Mouse (Mus musculus): ENCODE measurements at regions not wholly inside any gene's neighbourhood (a gene's known extent, or its start where the extent isn't known, plus 50 kb on each side); places are given as distances from the start of the nearest gene placed in this dataset.
A peak's percentile ranks its signal among the peaks of the same experiment; 100 is the strongest.

DNA sequence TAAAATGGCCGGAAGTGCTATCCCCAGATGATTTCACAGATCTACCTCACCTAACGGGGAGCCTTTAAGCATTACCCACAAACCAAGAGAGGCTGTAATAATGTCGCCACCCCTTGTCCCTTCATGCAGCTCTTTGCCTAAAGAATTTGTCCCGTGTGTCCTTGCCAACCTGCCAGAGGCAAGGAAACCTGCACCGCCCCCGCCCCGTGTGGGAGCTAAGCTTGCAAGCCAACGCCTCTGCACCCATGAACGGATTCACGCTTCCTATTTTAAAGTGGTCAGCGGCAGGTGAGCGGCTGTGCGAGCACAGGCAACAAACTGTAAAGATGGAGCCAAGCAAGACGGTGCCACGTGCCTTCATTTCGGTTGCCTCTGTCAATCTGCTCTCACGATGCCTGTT lies 63.1 kb downstream of the Gm11011 start:
- DNase-seq: no peak
- H3K27ac ChIP-seq: no peak overlapping the region
- H3K36me3 ChIP-seq (ENCODE audit: control insufficient read depth, insufficient read depth, low read length): no peaks in the 10 kb centered on the region
- intact Hi-C loops (cut with DNase I): no loop called here
- peaks cover 2% of the 10 kb centered on the region; the same call in 1 of the 2 replicates for H3K4me1 ChIP-seq (ENCODE audit: control insufficient read depth, insufficient read depth, low read length)
- no peak overlapping the region for H3K9ac ChIP-seq (ENCODE audit: low read depth, low read length)
- 86% methylated on average over 17 of the region's 17 CpGs for WGBS
- TF ChIP-seq POLR2A (IDR thresholded peaks at IDR 0.05; ENCODE audit: insufficient read depth, low read depth, low read length) (no peak), EP300 (IDR thresholded peaks at IDR 0.05; ENCODE audit: insufficient read depth, low read depth, low read length) (no peak), CTCF (IDR thresholded peaks at IDR 0.05) (no peak)
- no peaks in the 10 kb centered on the region for H3K79me2 ChIP-seq (replicated peaks; ENCODE audit: control insufficient read depth, insufficient read depth, low read length)
- H3K4me3 ChIP-seq: no peak overlapping the region
- H3K27me3 ChIP-seq (ENCODE audit: control insufficient read depth, insufficient read depth, low read length): no peaks in the 10 kb centered on the region

DNA sequence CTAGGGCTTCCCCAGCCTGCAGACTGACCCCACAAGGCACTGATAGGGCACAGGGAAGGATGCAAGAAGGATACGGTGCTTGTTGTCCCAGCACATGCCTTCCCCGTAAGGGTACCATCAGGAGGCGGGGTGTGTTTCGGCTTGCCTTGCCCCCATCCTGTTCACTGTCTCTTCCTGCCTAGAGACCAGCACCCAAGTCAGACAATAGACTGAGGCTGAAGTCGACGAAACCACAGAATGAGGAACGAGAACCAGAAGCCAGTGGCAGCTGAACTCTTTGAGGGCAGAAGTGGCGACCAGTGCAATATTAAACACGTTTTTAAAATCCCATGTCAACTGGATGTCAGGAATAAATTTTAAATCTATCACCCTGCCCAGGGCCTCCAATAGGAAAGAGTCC lies 67.6 kb downstream of the Gm11011 start:
- no peak for DNase-seq
- H3K27ac ChIP-seq: no peak overlapping the region
- 45% methylated on average over 9 of the region's 9 CpGs for WGBS
- H3K27me3 ChIP-seq (ENCODE audit: control insufficient read depth, insufficient read depth, low read length): no peaks in the 10 kb centered on the region
- no peaks in the 10 kb centered on the region for H3K79me2 ChIP-seq (replicated peaks; ENCODE audit: control insufficient read depth, insufficient read depth, low read length)
- H3K9ac ChIP-seq (ENCODE audit: low read depth, low read length): no peak overlapping the region
- H3K36me3 ChIP-seq (ENCODE audit: control insufficient read depth, insufficient read depth, low read length): no peaks in the 10 kb centered on the region
- intact Hi-C loops (cut with DNase I): no loop called here
- H3K4me3 ChIP-seq: no peak overlapping the region
- peaks cover 4% of the 10 kb centered on the region; the same call in 1 of the 2 replicates for H3K4me1 ChIP-seq (ENCODE audit: control insufficient read depth, insufficient read depth, low read length)
- TF ChIP-seq CTCF (IDR thresholded peaks at IDR 0.05) (no peak), EP300 (IDR thresholded peaks at IDR 0.05; ENCODE audit: insufficient read depth, low read depth, low read length) (no peak), POLR2A (IDR thresholded peaks at IDR 0.05; ENCODE audit: insufficient read depth, low read depth, low read length) (no peak)

- no peaks in the 10 kb centered on the region for H3K79me2 ChIP-seq (replicated peaks; ENCODE audit: control insufficient read depth, insufficient read depth, low read length)
- H3K36me3 ChIP-seq (ENCODE audit: control insufficient read depth, insufficient read depth, low read length): no peaks in the 10 kb centered on the region
- WGBS: 41% methylated on average over 11 of the region's 11 CpGs
- intact Hi-C loops (cut with DNase I): no loop called here
- H3K27ac ChIP-seq: no peak overlapping the region
- H3K4me1 ChIP-seq (ENCODE audit: control insufficient read depth, insufficient read depth, low read length): peaks cover 4% of the 10 kb centered on the region; the same call in 1 of the 2 replicates
- no peak overlapping the region for H3K9ac ChIP-seq (ENCODE audit: low read depth, low read length)
- H3K27me3 ChIP-seq (ENCODE audit: control insufficient read depth, insufficient read depth, low read length): no peaks in the 10 kb centered on the region
- TF ChIP-seq CTCF (IDR thresholded peaks at IDR 0.05) (no peak), POLR2A (IDR thresholded peaks at IDR 0.05; ENCODE audit: insufficient read depth, low read depth, low read length) (no peak), EP300 (IDR thresholded peaks at IDR 0.05; ENCODE audit: insufficient read depth, low read depth, low read length) (no peak)
- peak in 1 of 2 experiments; percentile 15 for DNase-seq
- 0 out of 2 replicates have a peak overlapping the region, but pooled peaks have one; percentile 12 for H3K4me3 ChIP-seq
Measured at GRCm38 (mm10) chr2:169515350-169515749, 72.2 kb downstream of the Gm11011 start.

DNA sequence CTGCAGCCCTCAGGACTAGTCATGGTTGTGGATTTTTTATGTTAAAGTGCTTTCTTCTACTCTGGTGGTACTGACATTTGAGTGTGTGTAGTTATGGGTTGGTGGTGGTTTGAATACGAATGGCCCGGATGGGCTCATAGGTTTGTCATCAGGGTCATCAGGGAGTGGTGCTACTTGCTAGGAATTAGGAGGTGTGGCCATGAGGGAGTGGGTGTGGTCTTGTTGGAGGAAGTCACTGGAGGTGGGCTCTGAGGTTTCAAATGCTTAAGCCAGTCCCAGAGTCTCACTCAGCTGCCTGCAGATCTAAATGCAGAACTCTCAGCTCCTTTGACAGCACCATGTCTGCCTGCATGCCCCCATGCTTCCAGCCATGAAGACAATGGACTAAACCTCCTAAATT lies 76.8 kb downstream of the Gm11011 start:
- H3K4me1 ChIP-seq (ENCODE audit: control insufficient read depth, insufficient read depth, low read length): no peaks in the 10 kb centered on the region
- TF ChIP-seq CTCF (IDR thresholded peaks at IDR 0.05): no peak
- TF ChIP-seq EP300 (IDR thresholded peaks at IDR 0.05; ENCODE audit: insufficient read depth, low read depth, low read length): no peak
- TF ChIP-seq POLR2A (IDR thresholded peaks at IDR 0.05; ENCODE audit: insufficient read depth, low read depth, low read length): no peak
- no peak overlapping the region for H3K4me3 ChIP-seq
- no peaks in the 10 kb centered on the region for H3K36me3 ChIP-seq (ENCODE audit: control insufficient read depth, insufficient read depth, low read length)
- 84% methylated on average over 2 of the region's 2 CpGs for WGBS
- no peak overlapping the region for H3K9ac ChIP-seq (ENCODE audit: low read depth, low read length)
- no peak for DNase-seq
- intact Hi-C loops (cut with DNase I): no loop called here
- H3K27ac ChIP-seq: no peak overlapping the region
- H3K79me2 ChIP-seq (replicated peaks; ENCODE audit: control insufficient read depth, insufficient read depth, low read length): no peaks in the 10 kb centered on the region
- H3K27me3 ChIP-seq (ENCODE audit: control insufficient read depth, insufficient read depth, low read length): no peaks in the 10 kb centered on the region

DNA sequence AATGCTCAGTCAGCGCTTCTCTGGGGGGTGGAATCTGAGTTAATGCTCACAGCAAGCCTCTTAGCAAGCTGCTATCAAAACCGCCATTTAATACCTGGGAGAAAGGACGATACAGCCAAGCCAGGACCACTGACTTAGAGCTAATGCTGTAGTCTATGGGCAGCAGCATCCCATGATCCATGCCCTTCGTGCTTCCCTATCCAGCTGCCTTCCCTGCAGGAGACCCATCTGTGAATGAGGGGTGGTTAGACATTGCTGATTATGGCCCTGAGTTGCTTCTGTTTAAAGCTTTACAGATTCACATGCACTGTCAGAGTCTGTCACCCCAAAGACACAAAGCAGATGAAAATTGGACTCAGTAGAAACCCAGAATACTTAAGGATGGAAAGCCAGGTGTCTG lies 78.1 kb downstream of the Gm11011 start:
- Histone ChIP-seq H3K4me1 (ENCODE audit: control insufficient read depth, insufficient read depth, low read length) (no peaks in the 10 kb centered on the region), H3K27me3 (ENCODE audit: control insufficient read depth, insufficient read depth, low read length) (no peaks in the 10 kb centered on the region), H3K27ac (no peak overlapping the region), H3K36me3 (ENCODE audit: control insufficient read depth, insufficient read depth, low read length) (no peaks in the 10 kb centered on the region), H3K4me3 (no peak overlapping the region), H3K79me2 (replicated peaks; ENCODE audit: control insufficient read depth, insufficient read depth, low read length) (no peaks in the 10 kb centered on the region), H3K9ac (ENCODE audit: low read depth, low read length) (no peak overlapping the region)
- 90% methylated on average over 4 of the region's 4 CpGs for WGBS
- TF ChIP-seq POLR2A (IDR thresholded peaks at IDR 0.05; ENCODE audit: insufficient read depth, low read depth, low read length): no peak
- TF ChIP-seq CTCF (IDR thresholded peaks at IDR 0.05): no peak
- DNase-seq: no peak
- intact Hi-C loops (cut with DNase I): no loop called here

GRCm38 (mm10) chr2:169504416-169505057 lies 83.0 kb downstream of the Gm11011 start:
- no peak overlapping the region for H3K27ac ChIP-seq
- 91% methylated on average over 11 of the region's 11 CpGs for WGBS
- H3K4me1 ChIP-seq (ENCODE audit: control insufficient read depth, insufficient read depth, low read length): no peaks in the 10 kb centered on the region
- intact Hi-C loops (cut with DNase I): no loop called here
- no peak overlapping the region for H3K9ac ChIP-seq (ENCODE audit: low read depth, low read length)
- no peaks in the 10 kb centered on the region for H3K79me2 ChIP-seq (replicated peaks; ENCODE audit: control insufficient read depth, insufficient read depth, low read length)
- H3K27me3 ChIP-seq (ENCODE audit: control insufficient read depth, insufficient read depth, low read length): no peaks in the 10 kb centered on the region
- H3K36me3 ChIP-seq (ENCODE audit: control insufficient read depth, insufficient read depth, low read length): no peaks in the 10 kb centered on the region
- no peak for TF ChIP-seq CTCF (IDR thresholded peaks at IDR 0.05)
- no peak for TF ChIP-seq EP300 (IDR thresholded peaks at IDR 0.05; ENCODE audit: insufficient read depth, low read depth, low read length)
- no peak for TF ChIP-seq POLR2A (IDR thresholded peaks at IDR 0.05; ENCODE audit: insufficient read depth, low read depth, low read length)
- DNase-seq: no peak
- H3K4me3 ChIP-seq: no peak overlapping the region

Data from heart, adult 2 months (tissue).